Mouse (Mus musculus): ENCODE measurements around the gene Pspn.

- peak; percentile 13; the same call in 1 of the 2 replicates for TF ChIP-seq CTCF (IDR thresholded peaks at IDR 0.05; ENCODE audit: low read depth)
- TF ChIP-seq EP300 (IDR thresholded peaks at IDR 0.05; ENCODE audit: low read depth): no peak
Measured at GRCm38 (mm10) chr17:56957763-56958429, 41.9 kb downstream of the Pspn start.

Measured in heart, postnatal 0 days (tissue).